8 mouse cellular contexts compared by ENCODE assay signal in genomic region chr3:107536810-107537503, GRCm38 (mm10). TPM values are rescaled to one million over a fixed set of nuclear protein-coding genes. Genes with fewer than 3 reads are reported as not detected.
DNase-seq lines count a peak whose midpoint lies in the region; ATAC-seq lines count a peak whose summit lies in the region.

No protein-coding gene starts in this region.

- H3K9ac ChIP-seq in neural tube, embryonic 11.5 days (ENCODE audit: low read length) = peak overlapping the region; percentile 47
- peak overlapping the region; percentile 45 for H3K9ac ChIP-seq in embryonic facial prominence, embryonic 14.5 days (ENCODE audit: low read depth, low read length)
- peak overlapping the region; percentile 64 for H3K9ac ChIP-seq in heart, embryonic 16.5 days (ENCODE audit: low read length)
- H3K9ac ChIP-seq in midbrain, embryonic 14.5 days (replicated peaks; ENCODE audit: low read length) = peak overlapping the region; percentile 55

- DNase-seq in neural tube, embryonic 11.5 days (ENCODE audit: low spot score) = peak; percentile 38
- no peak for DNase-seq in neural tube, embryonic 10.5 days (ENCODE audit: extremely low spot score, low spot score)
- DNase-seq in embryonic facial prominence, embryonic 14.5 days (ENCODE audit: low spot score) = peak; percentile 74
- peak; percentile 79 for DNase-seq in left cerebral cortex, adult 11 months (ENCODE audit: low spot score)
- peak; percentile 86 for DNase-seq in midbrain, embryonic 14.5 days

- H3K4me1 ChIP-seq in neural tube, embryonic 11.5 days (ENCODE audit: control insufficient read depth, insufficient read depth, low read length) = peaks cover 3% of the 10 kb centered on the region; the same call in 1 of the 2 replicates
- 0 out of 2 replicates have a peak, but pooled peaks cover 4% of the 10 kb centered on the region for H3K4me1 ChIP-seq in embryonic facial prominence, embryonic 14.5 days (ENCODE audit: control insufficient read depth, insufficient read depth, low read length)
- H3K4me1 ChIP-seq in heart, embryonic 16.5 days (ENCODE audit: control insufficient read depth, insufficient read depth, low read length) = peaks cover 8% of the 10 kb centered on the region
- peaks cover 11% of the 10 kb centered on the region; the same call in 1 of the 2 replicates for H3K4me1 ChIP-seq in midbrain, embryonic 14.5 days (ENCODE audit: control insufficient read depth, insufficient read depth, low read length)

- H3K9me3 ChIP-seq in neural tube, embryonic 11.5 days (ENCODE audit: control insufficient read depth, low read length) = no peaks in the 10 kb centered on the region
- no peaks in the 10 kb centered on the region for H3K9me3 ChIP-seq in embryonic facial prominence, embryonic 14.5 days (ENCODE audit: control insufficient read depth, low read length)
- H3K9me3 ChIP-seq in heart, embryonic 16.5 days (replicated peaks; ENCODE audit: control insufficient read depth, low read length) = no peaks in the 10 kb centered on the region
- no peaks in the 10 kb centered on the region for H3K9me3 ChIP-seq in midbrain, embryonic 14.5 days (ENCODE audit: control insufficient read depth, low read length)

- 7% methylated on average over 17 of the region's 17 CpGs for WGBS in neural tube, embryonic 11.5 days
- WGBS in embryonic facial prominence, embryonic 14.5 days = 4% methylated on average over 17 of the region's 17 CpGs
- WGBS in heart, embryonic 16.5 days = 4% methylated on average over 17 of the region's 17 CpGs
- 2% methylated on average over 17 of the region's 17 CpGs for WGBS in midbrain, embryonic 14.5 days

- H3K4me2 ChIP-seq in neural tube, embryonic 11.5 days (ENCODE audit: low read depth) = peak overlapping the region; percentile 30
- peak overlapping the region; percentile 62 for H3K4me2 ChIP-seq in embryonic facial prominence, embryonic 14.5 days (ENCODE audit: low read depth, low read length)
- H3K4me2 ChIP-seq in heart, embryonic 16.5 days (ENCODE audit: low read depth, low read length) = peak overlapping the region; percentile 69
- H3K4me2 ChIP-seq in midbrain, embryonic 14.5 days (ENCODE audit: low read length) = peak overlapping the region; percentile 49

- H3K27ac ChIP-seq in neural tube, embryonic 11.5 days (ENCODE audit: low read depth, low read length) = no peak overlapping the region
- H3K27ac ChIP-seq in embryonic facial prominence, embryonic 14.5 days (replicated peaks; ENCODE audit: low read depth, low read length) = no peak overlapping the region; the same call in 1 of the 2 replicates
- H3K27ac ChIP-seq in heart, embryonic 16.5 days (ENCODE audit: low read length) = no peak overlapping the region
- H3K27ac ChIP-seq in midbrain, embryonic 14.5 days (replicated peaks; ENCODE audit: low read depth, low read length) = peak overlapping the region; percentile 82

- H3K4me3 ChIP-seq in neural tube, embryonic 11.5 days (ENCODE audit: low read depth, low read length) = no peak overlapping the region; the same call in 1 of the 2 replicates
- peak overlapping the region; percentile 25 for H3K4me3 ChIP-seq in embryonic facial prominence, embryonic 14.5 days (ENCODE audit: low read depth, low read length)
- H3K4me3 ChIP-seq in heart, embryonic 16.5 days (ENCODE audit: low read length) = peak overlapping the region; percentile 18
- peak overlapping the region; percentile 9 for H3K4me3 ChIP-seq in midbrain, embryonic 14.5 days (replicated peaks; ENCODE audit: low read depth, low read length)

- no peaks in the 10 kb centered on the region for H3K27me3 ChIP-seq in neural tube, embryonic 11.5 days (ENCODE audit: control insufficient read depth, insufficient read depth, low read length)
- H3K27me3 ChIP-seq in embryonic facial prominence, embryonic 14.5 days (replicated peaks; ENCODE audit: control insufficient read depth, insufficient read depth, low read length) = peaks cover 4% of the 10 kb centered on the region; the same call in 1 of the 2 replicates
- H3K27me3 ChIP-seq in heart, embryonic 16.5 days (ENCODE audit: control insufficient read depth, insufficient read depth, low read length) = peaks cover 11% of the 10 kb centered on the region; the same call in 1 of the 2 replicates
- no peaks in the 10 kb centered on the region for H3K27me3 ChIP-seq in midbrain, embryonic 14.5 days (ENCODE audit: control insufficient read depth, insufficient read depth, low read length)

- H3K36me3 ChIP-seq in neural tube, embryonic 11.5 days (ENCODE audit: control insufficient read depth, insufficient read depth, low read length) = no peaks in the 10 kb centered on the region
- H3K36me3 ChIP-seq in embryonic facial prominence, embryonic 14.5 days (ENCODE audit: control insufficient read depth, insufficient read depth, low read length) = no peaks in the 10 kb centered on the region
- no peaks in the 10 kb centered on the region for H3K36me3 ChIP-seq in heart, embryonic 16.5 days (ENCODE audit: control insufficient read depth, insufficient read depth)
- H3K36me3 ChIP-seq in midbrain, embryonic 14.5 days (ENCODE audit: control insufficient read depth, insufficient read depth, low read length) = no peaks in the 10 kb centered on the region

- ATAC-seq in neural tube, embryonic 11.5 days (ENCODE audit: insufficient read depth, low FRiP score, low TSS enrichment) = no peak; the same call in 1 of the 2 replicates
- ATAC-seq in embryonic facial prominence, embryonic 14.5 days (ENCODE audit: low read depth) = peak; percentile 81
- peak; percentile 32; the same call in 1 of the 2 replicates for ATAC-seq in heart, embryonic 16.5 days (replicated peaks; ENCODE audit: extremely low read depth, insufficient read depth, low FRiP score)
- ATAC-seq in midbrain, embryonic 14.5 days (ENCODE audit: low FRiP score, low TSS enrichment) = peak; percentile 76
- no peak for ATAC-seq in inflammation-experienced regulatory T-cells, adult 6 months
- ATAC-seq in CD4-positive, CD25-positive, alpha-beta regulatory T cell, adult 4 months = no peak

RNA-seq across cellular contexts. Expression of gene Ubl4b, which starts 17.9 kb away (rescaled TPM):
- polyA plus RNA-seq in neural tube, embryonic 11.5 days (2014; fragmentation: Nextera tagmentation; extraction: Ambion mirVana) = not detected in 2 replicates
- not detected in 2 replicates for polyA plus RNA-seq in embryonic facial prominence, embryonic 14.5 days (2014; fragmentation: Nextera tagmentation; extraction: Ambion mirVana)
- polyA plus RNA-seq in heart, embryonic 16.5 days (2015; fragmentation: Nextera tagmentation; extraction: Ambion mirVana) = 0.11 TPM in 1 of 2 replicates, not detected in the other
- polyA plus RNA-seq in midbrain, embryonic 14.5 days (2014; fragmentation: Nextera tagmentation; extraction: Ambion mirVana) = not detected in 2 replicates
- not detected for polyA plus RNA-seq in inflammation-experienced regulatory T-cells, adult 6 months (2017; shearing (Covaris generic))
- polyA plus RNA-seq in CD4-positive, CD25-positive, alpha-beta regulatory T cell, adult 4 months (2017; shearing (Covaris generic)) = not detected

RNA-seq across cellular contexts. Expression of gene Slc6a17, which starts 19.1 kb away (rescaled TPM):
- polyA plus RNA-seq in neural tube, embryonic 11.5 days (2014; fragmentation: Nextera tagmentation; extraction: Ambion mirVana) = 2.6 and 3.6 TPM in 2 replicates
- 4.8 and 4.9 TPM in 2 replicates for polyA plus RNA-seq in embryonic facial prominence, embryonic 14.5 days (2014; fragmentation: Nextera tagmentation; extraction: Ambion mirVana)
- 4.6 and 5.7 TPM in 2 replicates for polyA plus RNA-seq in heart, embryonic 16.5 days (2015; fragmentation: Nextera tagmentation; extraction: Ambion mirVana)
- 12.3 and 20.4 TPM in 2 replicates for polyA plus RNA-seq in midbrain, embryonic 14.5 days (2014; fragmentation: Nextera tagmentation; extraction: Ambion mirVana)
- polyA plus RNA-seq in inflammation-experienced regulatory T-cells, adult 6 months (2017; shearing (Covaris generic)) = not detected
- polyA plus RNA-seq in CD4-positive, CD25-positive, alpha-beta regulatory T cell, adult 4 months (2017; shearing (Covaris generic)) = not detected

RNA-seq across cellular contexts. Expression of gene Alx3, which starts 57.9 kb away (rescaled TPM):
- 0.88 and 1.5 TPM in 2 replicates for polyA plus RNA-seq in neural tube, embryonic 11.5 days (2014; fragmentation: Nextera tagmentation; extraction: Ambion mirVana)
- polyA plus RNA-seq in embryonic facial prominence, embryonic 14.5 days (2014; fragmentation: Nextera tagmentation; extraction: Ambion mirVana) = 9.2 and 13.5 TPM in 2 replicates
- 0.10 and 0.26 TPM in 2 replicates for polyA plus RNA-seq in heart, embryonic 16.5 days (2015; fragmentation: Nextera tagmentation; extraction: Ambion mirVana)
- polyA plus RNA-seq in midbrain, embryonic 14.5 days (2014; fragmentation: Nextera tagmentation; extraction: Ambion mirVana) = 0.74 TPM in 1 of 2 replicates, not detected in the other
- not detected for polyA plus RNA-seq in inflammation-experienced regulatory T-cells, adult 6 months (2017; shearing (Covaris generic))
- not detected for polyA plus RNA-seq in CD4-positive, CD25-positive, alpha-beta regulatory T cell, adult 4 months (2017; shearing (Covaris generic))

Comparison
In these comparisons a context has a peak if more than half of its experiments do, and no peak if none do; other contexts are left out.
1. ATAC-seq: peak in embryonic facial prominence, embryonic 14.5 days (single experiment), heart, embryonic 16.5 days (single experiment) and midbrain, embryonic 14.5 days (single experiment); none in neural tube, embryonic 11.5 days (single experiment), inflammation-experienced regulatory T-cells, adult 6 months (single experiment) and CD4-positive, CD25-positive, alpha-beta regulatory T cell, adult 4 months (single experiment).
2. Peak in every context shown above with its lines, with median percentiles within 50 percentile points of each other: H3K4me2 ChIP-seq and H3K9ac ChIP-seq.